Mouse (Mus musculus): ENCODE data around the gene Strn3. TPM values are rescaled to one million over a fixed set of nuclear protein-coding genes. Genes with fewer than 3 reads are reported as not detected.
"Not testable (repeated sequence)": the region's sequence is repeated elsewhere in the genome, so short reads cannot be mapped to it uniquely, and the experiment has no call there.

The Strn3 gene
- polyA plus RNA-seq, 1 experiment = 67.4 TPM

- Histone ChIP-seq H3K27ac (replicated peaks; ENCODE audit: low read depth, low read length) (no peak overlapping the region), H3K4me3 (ENCODE audit: insufficient read depth, low read depth, low read length) (no peak overlapping the region), H3K4me1 (ENCODE audit: control insufficient read depth, insufficient read depth, insufficient read length, low read length) (peaks cover 11% of the 10 kb centered on the region; the same call in 1 of the 2 replicates)
These were observed 24.8 kb downstream of the Strn3 start for GRCm38 (mm10) chr12:51666708-51667430.

- peaks cover 4% of the 10 kb centered on the region; the same call in 1 of the 2 replicates for H3K4me1 ChIP-seq (ENCODE audit: control insufficient read depth, insufficient read depth, insufficient read length, low read length)
- H3K4me3 ChIP-seq (ENCODE audit: insufficient read depth, low read depth, low read length) = no peak overlapping the region
- H3K27ac ChIP-seq (replicated peaks; ENCODE audit: low read depth, low read length) = no peak overlapping the region
These were observed 27.8 kb downstream of the Strn3 start for GRCm38 (mm10) chr12:51663908-51664307.

DNA sequence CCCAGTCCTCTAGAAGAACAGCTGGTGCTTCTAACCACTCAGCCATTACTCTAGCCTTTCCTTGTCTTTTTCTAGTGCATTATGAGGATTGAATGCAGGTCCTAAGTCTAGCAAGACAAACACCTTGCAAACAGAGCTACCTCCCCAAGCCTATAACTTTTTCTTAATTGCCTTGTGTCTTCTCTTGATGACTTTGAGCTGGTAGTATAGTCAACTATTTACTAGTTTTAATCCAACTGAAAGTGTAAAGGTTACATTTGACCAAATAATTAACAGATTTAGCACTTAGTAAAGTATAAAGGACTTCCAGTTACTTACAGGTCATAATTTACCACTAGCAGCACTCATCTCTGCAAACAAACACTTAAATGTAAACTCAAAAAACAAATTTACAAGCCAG is 28.7 kb downstream of the Strn3 start:
- Histone ChIP-seq H3K27ac (replicated peaks; ENCODE audit: low read depth, low read length) (no peak overlapping the region), H3K4me1 (ENCODE audit: control insufficient read depth, insufficient read depth, insufficient read length, low read length) (peaks cover 2% of the 10 kb centered on the region; the same call in 1 of the 2 replicates), H3K4me3 (ENCODE audit: insufficient read depth, low read depth, low read length) (no peak overlapping the region)

DNA sequence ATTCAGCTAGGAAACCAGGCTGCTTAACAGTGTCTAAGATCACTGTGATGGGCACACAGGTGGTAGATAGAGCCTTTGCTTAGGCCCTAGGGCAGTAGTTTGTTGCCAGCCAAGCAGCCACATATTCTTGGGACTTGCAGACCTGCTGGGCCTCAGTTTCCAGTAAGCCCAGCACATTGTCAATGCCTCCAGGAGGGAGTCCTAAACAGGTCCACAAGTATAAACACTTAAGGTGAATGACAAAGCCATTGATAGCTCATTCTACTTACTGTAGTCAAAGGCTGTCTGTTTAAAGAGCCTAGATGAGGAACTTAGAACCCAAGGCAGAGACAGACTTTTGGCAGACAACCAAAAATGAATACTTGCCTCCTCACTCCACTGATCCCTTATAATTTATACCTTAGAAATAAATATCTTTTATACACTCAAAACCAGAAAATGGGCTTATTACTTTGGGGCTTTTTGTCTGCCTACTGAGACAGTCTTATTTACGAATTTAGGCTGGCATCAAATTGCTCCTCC is 35.7 kb downstream of the Strn3 start:
- Histone ChIP-seq H3K4me3 (ENCODE audit: insufficient read depth, low read depth, low read length) (no peak overlapping the region), H3K27ac (replicated peaks; ENCODE audit: low read depth, low read length) (no peak overlapping the region), H3K4me1 (ENCODE audit: control insufficient read depth, insufficient read depth, insufficient read length, low read length) (no peaks in the 10 kb centered on the region)

- not testable (repeated sequence) for H3K4me1 ChIP-seq (ENCODE audit: control insufficient read depth, insufficient read depth, insufficient read length, low read length); H3K27ac ChIP-seq (replicated peaks; ENCODE audit: low read depth, low read length); H3K4me3 ChIP-seq (ENCODE audit: insufficient read depth, low read depth, low read length)
These were observed 42.3 kb downstream of the Strn3 start for GRCm38 (mm10) chr12:51649401-51649800.

DNA sequence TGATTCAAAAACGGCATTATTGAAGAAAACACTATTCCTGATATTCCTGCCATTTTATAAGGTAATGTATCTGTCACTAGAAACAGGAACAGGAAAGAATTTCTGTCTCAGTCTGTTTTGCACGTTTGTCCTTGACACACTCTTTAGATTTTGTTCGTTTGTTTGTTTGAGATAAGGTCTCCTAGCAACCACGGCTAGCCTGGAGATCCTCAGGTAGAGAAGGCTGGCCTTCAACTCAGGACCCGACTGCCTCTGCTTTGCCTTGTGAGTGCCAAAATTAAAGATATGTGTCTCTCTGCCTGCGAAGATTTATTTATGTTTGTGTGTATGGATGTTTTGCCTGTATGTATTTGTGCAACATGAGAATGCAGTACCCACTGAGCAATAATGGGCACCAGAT is 49.8 kb downstream of the Strn3 start:
- no peak overlapping the region for H3K27ac ChIP-seq (replicated peaks; ENCODE audit: low read depth, low read length)
- no peaks in the 10 kb centered on the region for H3K4me1 ChIP-seq (ENCODE audit: control insufficient read depth, insufficient read depth, insufficient read length, low read length)
- H3K4me3 ChIP-seq (ENCODE audit: insufficient read depth, low read depth, low read length) = no peak overlapping the region

- Histone ChIP-seq H3K27ac (replicated peaks; ENCODE audit: low read depth, low read length) (no peak overlapping the region), H3K4me3 (ENCODE audit: insufficient read depth, low read depth, low read length) (no peak overlapping the region), H3K4me1 (ENCODE audit: control insufficient read depth, insufficient read depth, insufficient read length, low read length) (no peaks in the 10 kb centered on the region)
These were observed 54.8 kb downstream of the Strn3 start for GRCm38 (mm10) chr12:51636689-51637470.

GRCm38 (mm10) chr12:51636260-51636659 is 55.4 kb downstream of the Strn3 start:
- H3K4me3 ChIP-seq (ENCODE audit: insufficient read depth, low read depth, low read length) = no peak overlapping the region
- H3K4me1 ChIP-seq (ENCODE audit: control insufficient read depth, insufficient read depth, insufficient read length, low read length) = no peaks in the 10 kb centered on the region
- H3K27ac ChIP-seq (replicated peaks; ENCODE audit: low read depth, low read length) = no peak overlapping the region

- Histone ChIP-seq H3K4me1 (ENCODE audit: control insufficient read depth, insufficient read depth, insufficient read length, low read length) (no peaks in the 10 kb centered on the region), H3K27ac (replicated peaks; ENCODE audit: low read depth, low read length) (no peak overlapping the region), H3K4me3 (ENCODE audit: insufficient read depth, low read depth, low read length) (no peak overlapping the region)
These were observed 58.2 kb downstream of the Strn3 start for GRCm38 (mm10) chr12:51633481-51633880.

GRCm38 (mm10) chr12:51623366-51623694 is 68.4 kb downstream of the Strn3 start:
- no peak overlapping the region for H3K27ac ChIP-seq (replicated peaks; ENCODE audit: low read depth, low read length)
- no peak overlapping the region for H3K4me3 ChIP-seq (ENCODE audit: insufficient read depth, low read depth, low read length)
- H3K4me1 ChIP-seq (ENCODE audit: control insufficient read depth, insufficient read depth, insufficient read length, low read length) = no peaks in the 10 kb centered on the region

GRCm38 (mm10) chr12:51622670-51623365 is 68.9 kb downstream of the Strn3 start:
- Histone ChIP-seq H3K4me3 (ENCODE audit: insufficient read depth, low read depth, low read length) (no peak overlapping the region), H3K4me1 (ENCODE audit: control insufficient read depth, insufficient read depth, insufficient read length, low read length) (no peaks in the 10 kb centered on the region), H3K27ac (replicated peaks; ENCODE audit: low read depth, low read length) (no peak overlapping the region)

DNA sequence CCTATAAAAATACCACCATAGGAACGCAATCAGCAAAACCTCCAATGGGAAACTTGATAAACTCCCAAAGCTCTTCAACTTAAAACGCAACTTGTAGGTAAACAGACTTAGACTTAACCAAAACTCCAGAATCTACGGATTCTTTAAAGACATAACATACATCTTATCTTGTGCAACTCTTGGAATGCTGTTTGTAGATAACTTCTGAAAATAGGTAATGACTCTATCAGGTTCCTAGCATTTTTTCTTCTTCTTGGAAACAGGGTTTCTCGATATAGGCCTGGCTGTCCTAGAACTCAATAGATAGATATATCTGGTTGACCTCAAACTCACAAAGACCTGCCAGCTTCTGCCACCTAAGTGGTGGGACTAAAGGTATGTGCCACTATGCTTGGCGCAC is 70.5 kb downstream of the Strn3 start:
- Histone ChIP-seq H3K4me3 (ENCODE audit: insufficient read depth, low read depth, low read length) (no peak overlapping the region), H3K4me1 (ENCODE audit: control insufficient read depth, insufficient read depth, insufficient read length, low read length) (no peaks in the 10 kb centered on the region), H3K27ac (replicated peaks; ENCODE audit: low read depth, low read length) (no peak overlapping the region)

DNA sequence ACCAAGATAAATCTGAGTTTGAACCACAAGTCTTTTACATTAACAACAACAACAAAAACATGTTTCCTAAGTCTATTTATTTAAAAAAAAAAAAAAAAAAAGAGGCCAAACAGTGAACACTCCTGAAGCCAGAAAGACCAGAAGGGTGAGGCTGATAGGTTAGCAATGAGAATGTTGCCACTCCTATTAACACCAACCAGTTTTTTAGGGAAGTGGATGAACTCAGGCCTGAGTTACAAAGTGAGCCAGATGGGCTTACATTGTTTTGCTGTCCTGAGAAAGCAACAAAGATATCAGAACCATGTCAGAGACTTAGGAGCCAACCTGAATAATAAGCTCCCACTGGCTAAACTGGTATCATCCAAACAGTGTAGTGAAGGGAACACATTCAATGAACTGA is 71.1 kb downstream of the Strn3 start:
- Histone ChIP-seq H3K4me3 (ENCODE audit: insufficient read depth, low read depth, low read length) (no peak overlapping the region), H3K27ac (replicated peaks; ENCODE audit: low read depth, low read length) (no peak overlapping the region), H3K4me1 (ENCODE audit: control insufficient read depth, insufficient read depth, insufficient read length, low read length) (no peaks in the 10 kb centered on the region)

GRCm38 (mm10) chr12:51612361-51612760 is 79.3 kb downstream of the Strn3 start:
- Histone ChIP-seq H3K27ac (replicated peaks; ENCODE audit: low read depth, low read length) (no peak overlapping the region), H3K4me3 (ENCODE audit: insufficient read depth, low read depth, low read length) (no peak overlapping the region), H3K4me1 (ENCODE audit: control insufficient read depth, insufficient read depth, insufficient read length, low read length) (no peaks in the 10 kb centered on the region)

DNA sequence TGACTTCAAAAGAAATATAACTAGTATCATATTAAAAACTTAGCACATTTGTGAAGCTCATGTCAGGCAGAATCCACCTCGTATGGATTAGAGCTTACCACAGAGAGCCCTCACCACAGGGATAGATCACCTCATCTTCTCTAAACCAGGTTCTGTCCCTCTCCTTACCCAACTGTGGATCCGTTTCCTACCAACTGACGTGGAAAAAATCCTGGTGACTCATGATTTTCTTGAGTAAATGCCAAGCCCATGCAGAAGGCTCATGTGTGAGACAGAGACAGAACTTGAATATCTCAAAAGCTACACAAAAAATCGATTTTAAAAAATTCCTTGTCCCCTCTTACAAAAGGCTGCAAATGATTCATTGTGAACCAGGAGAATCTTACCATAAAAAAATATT is 85.6 kb downstream of the Strn3 start:
- Histone ChIP-seq H3K27ac (replicated peaks; ENCODE audit: low read depth, low read length) (no peak overlapping the region), H3K4me1 (ENCODE audit: control insufficient read depth, insufficient read depth, insufficient read length, low read length) (no peaks in the 10 kb centered on the region), H3K4me3 (ENCODE audit: insufficient read depth, low read depth, low read length) (no peak overlapping the region)
